Mouse (Mus musculus) leukemia stem cell, adult 10-12 weeks (primary cell): ENCODE results near the gene Enpp7. TPM values are rescaled to one million over a fixed set of nuclear protein-coding genes. Genes with fewer than 3 reads are reported as not detected.

Source experiments
- polyA plus RNA-seq: library from polyadenylated mRNA; stranded (reverse); fragments of >175 nt; gene quantifications from 2 replicates; pipeline ENCODE4 v1.2.3, GENCODE M21; 2012; ENCODE audit warnings: low replicate concordance

Gene Enpp7
- polyA plus RNA-seq: 0.15 TPM in 1 of 2 replicates, not detected in the other

GRCm38 (mm10) chr11:118987999-118988398, at the start of gene Enpp7:
TSS of gene Enpp7 (plus strand) at chr11:118988188.

GRCm38 (mm10) chr11:119022895-119023615, 35.1 kb downstream of the Enpp7 start, which contains the start of gene Cbx2:
TSS of gene Cbx2 (plus strand) at chr11:119022962.

GRCm38 (mm10) chr11:119040600-119041324, 52.8 kb downstream of the Enpp7 start, which contains the start of gene Cbx8:
TSS of gene Cbx8 (minus strand) at chr11:119040969.

Other genes starting within 250 kb of the Enpp7 start
- gene Rbfox3, start 76.6 kb upstream of the Enpp7 start, polyA plus RNA-seq: 0.19 TPM in 1 of 2 replicates, not detected in the other
- 1.2 and 1.5 TPM in 2 replicates for gene Cbx2, start 34.8 kb downstream of the Enpp7 start, polyA plus RNA-seq
- 4.2 and 7.3 TPM in 2 replicates for gene Cbx8, start 52.8 kb downstream of the Enpp7 start, polyA plus RNA-seq
- 23.6 and 73.5 TPM in 2 replicates for gene Cbx4, start 98.0 kb downstream of the Enpp7 start, polyA plus RNA-seq
- 1.6 and 2.1 TPM in 2 replicates for gene Tbc1d16, start 240.3 kb downstream of the Enpp7 start, polyA plus RNA-seq
- gene Ccdc40, start 240.4 kb downstream of the Enpp7 start, polyA plus RNA-seq: 0.17 and 0.55 TPM in 2 replicates